Mouse (Mus musculus) hindbrain, postnatal 0 days (tissue): ENCODE results near the gene Tubb4a. TPM values are rescaled to one million over a fixed set of nuclear protein-coding genes. Genes with fewer than 3 reads are reported as not detected.

Source experiments
- ATAC-seq: fragments of 200-750 bp; cut with Nextera tagmentation; 2 replicates; pipeline ENCODE4 v1.8.0; 2017; ENCODE audit warnings: mild to moderate bottlenecking, moderate TSS enrichment, moderate library complexity
- DNase-seq: peaks from one replicate; pipeline ENCODE4 v3.0.0-alpha.2; 2015; ENCODE audit warnings: low spot score
- H3K27ac ChIP-seq: fragments of 300-500 bp; sonication (generic); 2 replicates; pipeline ENCODE4 v1.5.1; 2014; ENCODE audit warnings: mild to moderate bottlenecking
- H3K27me3 ChIP-seq: fragments of 300-500 bp; sonication (generic); 2 replicates; pipeline ENCODE4 v1.6.1; 2014; ENCODE audit warnings: low read length, mixed read lengths; ENCODE audit not compliant: insufficient read depth
- H3K36me3 ChIP-seq: fragments of 300-500 bp; sonication (generic); 2 replicates; pipeline ENCODE4 v1.6.1; 2014; ENCODE audit warnings: low read length, mixed read lengths; ENCODE audit not compliant: insufficient read depth
- H3K4me1 ChIP-seq: fragments of 300-500 bp; sonication (generic); 2 replicates; pipeline ENCODE4 v1.6.1; 2014; ENCODE audit warnings: antibody characterized with exemption, low read length, mixed read lengths; ENCODE audit not compliant: insufficient read depth
- H3K4me2 ChIP-seq: fragments of 300-500 bp; sonication (generic); 2 replicates; pipeline ENCODE4 v1.6.1; 2014; ENCODE audit warnings: low read depth, mild to moderate bottlenecking, low read length, moderate library complexity, mixed read lengths
- H3K4me3 ChIP-seq: fragments of 300-500 bp; sonication (generic); 2 replicates; pipeline ENCODE4 v1.5.1; 2014; ENCODE audit warnings: low read length
- H3K9ac ChIP-seq: fragments of 300-500 bp; sonication (generic); replicated peaks from 2 replicates; pipeline ENCODE4 v1.6.1; 2014; ENCODE audit warnings: mild to moderate bottlenecking, low read length, moderate library complexity, mixed read lengths
- H3K9me3 ChIP-seq: fragments of 300-500 bp; sonication (generic); 2 replicates; pipeline ENCODE4 v1.6.1; 2016; ENCODE audit warnings: low read length, mixed read lengths
- CTCF ChIP-seq: IDR thresholded peaks from 2 replicates; pipeline ENCODE4 v1.5.1; 2016; ENCODE audit warnings: antibody characterized with exemption, control low read depth, low read depth
- WGBS: fragments of 180-500 bp; shearing (Covaris S2); extraction: QIAGEN DNeasy Blood & Tissue Kit; methylation state at CpG from one replicate; pipeline ENCODE4 v1.1.7; 2014; 5-methylcytosine and 5-hydroxymethylcytosine counted together
- polyA plus RNA-seq: library from polyadenylated mRNA; unstranded; fragments of >200 nt; fragmentation: Nextera tagmentation; extraction: Ambion mirVana; gene quantifications from 2 replicates; pipeline ENCODE4 v1.2.1, GENCODE M21; 2015
- total RNA-seq: library from RNA; depleted of rRNA; stranded (reverse); fragments of >200 nt; gene quantifications from 2 replicates; pipeline ENCODE4 v1.2.3, GENCODE M21; 2014

Gene Tubb4a
- total and polyA plus RNA-seq, 2 experiments from 2014 or later = 209 to 346 TPM

GRCm38 (mm10) chr17:57123192-57124118, 35.9 kb upstream of the Tubb4a start:
- Histone ChIP-seq H3K36me3 (no peaks in the 10 kb centered on the region), H3K4me2 (no peak overlapping the region), H3K27me3 (no peaks in the 10 kb centered on the region), H3K9me3 (no peaks in the 10 kb centered on the region), H3K9ac (no peak overlapping the region), H3K27ac (no peak overlapping the region), H3K4me3 (no peak overlapping the region), H3K4me1 (no peaks in the 10 kb centered on the region)
- 86% methylated on average over 11 of the region's 11 CpGs for WGBS
- no peak for DNase-seq
- TF ChIP-seq CTCF = no peak
- no peak for ATAC-seq

- Histone ChIP-seq H3K9me3 (no peaks in the 10 kb centered on the region), H3K4me1 (no peaks in the 10 kb centered on the region), H3K36me3 (no peaks in the 10 kb centered on the region), H3K27me3 (no peaks in the 10 kb centered on the region), H3K9ac (no peak overlapping the region), H3K4me3 (no peak overlapping the region), H3K27ac (no peak overlapping the region), H3K4me2 (no peak overlapping the region)
- ATAC-seq (no peak), DNase-seq (no peak)
- 93% methylated on average over 2 of the region's 2 CpGs for WGBS
- TF ChIP-seq CTCF = no peak
Measured at GRCm38 (mm10) chr17:57121856-57122255, 34.3 kb upstream of the Tubb4a start.

DNA sequence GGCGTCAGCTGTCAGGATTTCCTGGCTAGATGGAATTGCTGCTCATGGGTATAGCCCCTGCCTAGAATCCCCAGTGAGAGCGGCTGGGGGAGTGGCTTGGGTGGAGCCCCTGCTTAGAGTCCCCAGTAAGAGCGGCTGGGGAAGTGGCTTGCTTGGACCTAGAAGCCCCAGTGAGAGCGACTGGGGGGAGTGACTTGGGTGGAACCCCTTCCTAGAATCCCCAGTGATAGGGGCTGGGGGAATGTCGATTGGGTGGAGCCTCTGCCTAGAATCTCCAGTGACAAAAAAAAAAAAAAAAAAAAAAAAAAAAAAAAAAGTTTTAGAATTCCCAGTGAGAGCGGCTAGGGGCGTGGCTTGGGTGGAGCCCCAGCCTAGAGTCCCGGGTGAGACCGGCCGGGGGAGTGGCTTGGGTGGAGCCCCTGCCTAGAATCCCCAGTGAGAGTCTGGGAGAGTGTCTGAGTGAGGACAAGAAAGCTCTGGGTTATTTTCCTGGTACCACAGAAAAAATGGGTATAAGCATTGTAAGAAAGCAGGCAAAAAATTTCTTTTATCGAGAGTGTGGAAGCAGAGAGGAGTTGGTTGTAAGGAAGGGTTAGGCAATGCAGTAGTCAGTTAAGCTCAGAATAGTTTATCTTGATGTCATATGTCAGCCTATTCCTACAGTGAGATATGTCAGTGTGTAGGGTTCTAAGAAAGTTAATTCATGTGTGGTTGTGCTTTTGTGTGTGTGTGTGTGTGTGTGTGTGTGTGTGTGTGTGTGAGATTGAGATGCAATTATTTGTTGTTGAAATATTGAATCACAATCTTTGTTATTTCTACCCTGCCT, 31.2 kb upstream of the Tubb4a start:
- Histone ChIP-seq H3K4me2 (no peak overlapping the region), H3K27me3 (no peaks in the 10 kb centered on the region), H3K9me3 (no peaks in the 10 kb centered on the region), H3K4me1 (no peaks in the 10 kb centered on the region), H3K4me3 (no peak overlapping the region), H3K36me3 (no peaks in the 10 kb centered on the region), H3K27ac (no peak overlapping the region), H3K9ac (no peak overlapping the region)
- WGBS = 2% methylated on average over 11 of the region's 11 CpGs
- no peak for TF ChIP-seq CTCF
- ATAC-seq (no peak), DNase-seq (no peak)

DNA sequence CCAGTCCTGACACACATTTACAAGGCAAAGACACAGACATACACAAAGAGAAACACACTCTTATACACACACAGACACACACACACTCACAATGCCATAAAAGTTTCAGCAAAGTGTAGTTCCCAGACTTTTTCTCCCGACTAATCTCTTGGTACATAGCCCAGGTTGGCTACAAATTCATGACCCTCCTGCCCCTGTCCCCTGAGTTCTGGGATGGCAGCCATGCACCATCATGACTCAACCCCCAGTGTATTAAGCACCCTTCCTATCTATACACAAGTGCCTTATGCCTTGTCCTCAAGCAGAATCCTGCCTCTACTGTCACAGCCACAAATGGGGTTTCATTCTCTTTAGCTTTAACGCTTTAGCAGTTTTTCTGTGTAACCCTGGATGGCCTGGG, 29.2 kb upstream of the Tubb4a start:
- Histone ChIP-seq H3K4me3 (no peak overlapping the region), H3K9me3 (no peaks in the 10 kb centered on the region), H3K27ac (no peak overlapping the region), H3K36me3 (no peaks in the 10 kb centered on the region), H3K4me2 (no peak overlapping the region), H3K9ac (no peak overlapping the region), H3K27me3 (no peaks in the 10 kb centered on the region), H3K4me1 (no peaks in the 10 kb centered on the region)
- 53% methylated on average over 2 of the region's 2 CpGs for WGBS
- no peak for TF ChIP-seq CTCF
- DNase-seq = no peak
- ATAC-seq = no peak

DNA sequence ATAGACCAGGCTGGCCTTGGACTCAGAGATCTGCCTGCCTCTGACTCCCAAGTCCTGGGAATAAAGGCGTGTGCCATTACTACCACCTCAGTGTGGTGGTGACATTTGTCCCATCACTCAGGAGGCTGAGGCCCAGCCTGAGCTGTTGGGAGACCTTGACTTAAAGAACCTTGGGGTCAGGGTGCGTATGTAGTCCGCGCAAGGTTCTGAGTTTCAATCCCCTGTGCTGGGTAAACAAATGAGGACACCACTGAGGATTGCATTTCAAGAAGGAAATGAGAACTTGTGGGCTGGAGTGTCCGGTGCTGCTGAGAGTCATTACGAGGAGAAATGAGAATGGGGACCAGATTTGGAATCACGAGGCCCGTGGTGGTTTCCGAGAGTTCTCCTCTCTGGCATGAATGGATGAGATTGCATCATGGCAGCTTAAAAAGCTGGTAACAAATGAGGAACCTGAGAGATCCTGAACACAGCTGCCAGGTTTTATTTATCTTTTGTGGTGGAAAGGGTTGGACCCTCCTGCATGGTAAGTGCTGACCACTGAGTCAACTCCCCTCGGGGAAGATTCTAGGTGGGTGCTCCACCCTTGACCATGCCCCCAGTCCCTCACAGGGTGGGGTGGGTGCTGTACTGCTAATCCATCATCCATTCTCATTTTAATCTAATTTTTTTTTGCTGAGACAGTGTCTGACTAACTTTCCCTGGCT, 25.3 kb upstream of the Tubb4a start:
- Histone ChIP-seq H3K9ac (no peak overlapping the region), H3K4me2 (no peak overlapping the region), H3K27ac (no peak overlapping the region), H3K4me3 (no peak overlapping the region), H3K9me3 (no peaks in the 10 kb centered on the region), H3K27me3 (no peaks in the 10 kb centered on the region), H3K36me3 (no peaks in the 10 kb centered on the region), H3K4me1 (no peaks in the 10 kb centered on the region)
- ATAC-seq = no peak
- WGBS = 87% methylated on average over 10 of the region's 10 CpGs
- TF ChIP-seq CTCF = no peak
- no peak for DNase-seq

- Histone ChIP-seq H3K9me3 (no peaks in the 10 kb centered on the region), H3K4me2 (no peak overlapping the region), H3K36me3 (no peaks in the 10 kb centered on the region), H3K4me3 (no peak overlapping the region), H3K27me3 (no peaks in the 10 kb centered on the region), H3K27ac (no peak overlapping the region), H3K4me1 (no peaks in the 10 kb centered on the region), H3K9ac (no peak overlapping the region)
- no peak for DNase-seq
- TF ChIP-seq CTCF = no peak
- WGBS = 90% methylated on average over 1 of the region's 1 CpGs
- ATAC-seq = no peak
Measured at GRCm38 (mm10) chr17:57110005-57110404, 22.4 kb upstream of the Tubb4a start.
